Mouse (Mus musculus) urinary bladder, postnatal 4 days (tissue): ENCODE results near the gene Net1.
"Not testable (repeated sequence)": the region's sequence is repeated elsewhere in the genome, so short reads cannot be mapped to it uniquely, and the experiment has no call there.

Experiments
- DNase-seq, 2 experiments: peaks; one replicate each; pipeline ENCODE4 v3.0.0; 2021 to 2022; ENCODE audit warnings: low spot score in 2 of 2

Gene Net1

DNA sequence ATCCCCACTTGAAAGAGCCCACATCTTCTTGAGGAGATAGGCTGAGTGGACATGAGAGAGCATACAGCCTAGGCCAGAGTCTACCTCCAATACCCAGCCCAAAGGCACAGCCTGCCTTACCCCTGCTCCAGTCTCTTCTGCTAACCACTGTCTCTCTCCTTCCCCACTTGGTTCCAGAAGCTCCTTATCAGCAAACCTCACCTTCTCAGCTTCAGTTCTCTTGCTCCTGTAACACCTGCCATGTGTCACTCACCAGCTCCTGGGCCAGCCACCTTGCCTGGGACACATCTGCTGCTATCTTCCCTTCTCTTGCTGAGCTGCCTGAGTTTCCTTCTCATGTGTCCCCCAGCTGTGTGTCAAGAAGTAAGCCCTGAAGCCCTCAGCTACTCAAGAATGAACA is 84.4 kb downstream of the Net1 start:
- DNase-seq: not testable (repeated sequence)

DNA sequence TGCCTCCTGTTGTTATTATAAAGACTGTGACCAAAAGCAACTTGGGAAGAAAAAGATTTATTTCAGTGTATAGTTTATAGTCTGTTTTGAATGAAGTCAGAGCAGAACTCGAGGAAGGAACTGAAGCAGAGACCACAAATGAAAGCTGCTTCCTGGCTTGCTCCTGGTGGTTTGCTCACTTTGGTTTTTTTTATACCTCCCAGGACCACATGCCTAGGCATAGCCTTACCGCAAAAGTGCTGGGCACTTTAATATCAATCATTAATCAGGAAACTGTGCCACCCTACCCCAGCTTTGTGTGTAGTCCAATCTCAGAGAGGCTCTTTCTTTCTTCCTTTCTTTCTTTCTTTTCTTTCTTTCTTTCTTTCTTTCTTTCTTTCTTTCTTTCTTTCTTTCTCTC is 85.6 kb downstream of the Net1 start:
- no peak for DNase-seq
